Mouse (Mus musculus) C2C12 (cell line): Measurements from ENCODE around the gene Tnf.

Experiments used
- CEBPB ChIP-seq: IDR thresholded peaks from one replicate; pipeline ENCODE4 v1.6.1; 2011; ENCODE audit warnings: low read depth, mild to moderate bottlenecking, control low read depth, moderate library complexity
- CTCF ChIP-seq: IDR thresholded peaks from one replicate; pipeline ENCODE4 v1.5.1; 2011; ENCODE audit not compliant: control insufficient read depth, insufficient read depth, insufficient read length
- FOSL1 ChIP-seq: IDR thresholded peaks from one replicate; pipeline ENCODE4 v1.8.0; 2011; ENCODE audit warnings: mild to moderate bottlenecking, low read length; ENCODE audit not compliant: poor library complexity, insufficient read depth, severe bottlenecking
- MAX ChIP-seq: IDR thresholded peaks from one replicate; pipeline ENCODE4 v1.6.1; 2011; ENCODE audit warnings: mild to moderate bottlenecking, control low read depth
- MYOD1 ChIP-seq: IDR thresholded peaks from one replicate; pipeline ENCODE4 v1.6.1; 2011; ENCODE audit warnings: low read depth; ENCODE audit not compliant: control insufficient read depth, insufficient read length
- MYOG ChIP-seq: IDR thresholded peaks from one replicate; pipeline ENCODE4 v1.6.1; 2011; ENCODE audit not compliant: control insufficient read depth, insufficient read length; ENCODE audit errors: extremely low read depth
- USF1 ChIP-seq: IDR thresholded peaks from one replicate; pipeline ENCODE4 v1.6.1; 2011; ENCODE audit warnings: low read depth, mild to moderate bottlenecking, control low read depth, moderate library complexity

DNA sequence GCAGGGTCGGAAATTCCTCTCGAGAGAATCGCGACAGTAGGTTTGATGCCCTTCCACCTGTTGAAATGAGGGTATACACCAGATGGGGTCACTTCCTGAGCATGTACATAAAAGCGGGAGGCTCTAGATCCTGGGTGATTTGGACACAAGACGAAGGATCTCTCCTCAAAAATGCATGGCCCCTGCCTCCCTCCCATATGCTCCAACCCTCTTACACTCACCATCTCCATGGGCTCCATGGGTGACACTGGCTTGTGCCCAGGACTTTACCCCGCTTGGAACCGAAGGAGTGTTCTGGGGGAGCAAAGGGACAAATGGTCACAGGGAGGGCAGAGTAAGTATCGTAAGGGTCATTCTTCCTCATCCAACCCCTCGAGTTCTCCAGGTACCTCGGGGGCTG lies 40.4 kb downstream of the Tnf start:
- TF ChIP-seq CTCF (no peak), CEBPB (no peak), MYOG (no peak), FOSL1 (no peak), USF1 (no peak), MAX (no peak), MYOD1 (no peak)
